Mouse (Mus musculus): ENCODE measurements around the gene Enox2. TPM values are rescaled to one million over a fixed set of nuclear protein-coding genes. Genes with fewer than 3 reads are reported as not detected.
A peak's percentile ranks its signal among the peaks of the same experiment; 100 is the strongest.

The Enox2 gene
- total RNA-seq, 2 experiments from 2014 or later: 10.5 to 11.8 TPM

- intact Hi-C loops (cut with DNase I): no loop called here
Observed at GRCm38 (mm10) chrX:49045118-49045517, 242.9 kb downstream of the Enox2 start.

DNA sequence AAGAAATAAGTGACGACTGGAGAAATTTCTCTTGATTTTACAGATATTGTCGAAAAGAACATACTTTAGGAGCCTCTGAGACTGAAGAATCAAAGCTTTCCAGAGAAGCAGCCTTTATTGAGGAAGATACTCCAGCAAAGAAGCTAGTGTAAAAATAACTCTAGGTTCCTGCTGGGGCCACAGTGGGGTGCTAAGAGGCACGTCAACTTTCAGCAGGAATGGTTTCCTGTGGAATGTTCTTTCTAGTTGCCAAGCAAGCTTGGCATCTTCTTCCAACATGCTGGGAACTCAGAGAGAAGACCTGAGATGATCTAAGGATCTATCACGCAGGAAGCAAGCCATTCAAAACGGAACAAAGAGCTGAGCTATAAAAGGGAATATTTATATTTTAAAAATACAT lies 278.3 kb downstream of the Enox2 start:
- DNase-seq (ENCODE audit: low spot score in 2 of 2): peak in 1 of 2 experiments; percentile 2
- intact Hi-C loops (cut with DNase I): no loop called here

More at GRCm38 (mm10) chrX:49045118-49045517, 242.9 kb downstream of the Enox2 start:
- DNase-seq (ENCODE audit: low spot score in 2 of 2): no peak

DNA sequence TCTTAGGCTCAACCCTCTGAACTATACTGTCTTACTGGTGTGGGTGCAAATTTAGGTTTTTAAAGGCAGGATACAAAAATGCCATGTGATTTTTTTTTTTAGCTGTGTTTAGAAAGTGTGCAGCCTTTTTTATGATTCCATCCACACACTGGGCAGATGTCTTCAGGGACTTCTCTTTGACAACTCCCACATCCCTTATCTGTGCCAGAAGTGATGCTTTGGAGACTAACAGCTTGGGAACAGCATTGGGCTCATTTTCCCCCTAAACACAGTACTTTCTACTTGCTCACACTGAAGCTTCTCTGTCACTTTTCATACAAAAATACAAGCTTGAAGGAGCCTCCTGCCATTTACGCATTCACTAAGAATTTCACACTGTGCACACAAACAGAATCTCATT lies 282.4 kb downstream of the Enox2 start:
- peak; percentile 3 to 17 for DNase-seq (ENCODE audit: low spot score in 2 of 2)
- intact Hi-C loops (cut with DNase I): no loop called here

GRCm38 (mm10) chrX:49002892-49003291 lies 285.2 kb downstream of the Enox2 start:
- DNase-seq (ENCODE audit: low spot score in 2 of 2): no peak

DNA sequence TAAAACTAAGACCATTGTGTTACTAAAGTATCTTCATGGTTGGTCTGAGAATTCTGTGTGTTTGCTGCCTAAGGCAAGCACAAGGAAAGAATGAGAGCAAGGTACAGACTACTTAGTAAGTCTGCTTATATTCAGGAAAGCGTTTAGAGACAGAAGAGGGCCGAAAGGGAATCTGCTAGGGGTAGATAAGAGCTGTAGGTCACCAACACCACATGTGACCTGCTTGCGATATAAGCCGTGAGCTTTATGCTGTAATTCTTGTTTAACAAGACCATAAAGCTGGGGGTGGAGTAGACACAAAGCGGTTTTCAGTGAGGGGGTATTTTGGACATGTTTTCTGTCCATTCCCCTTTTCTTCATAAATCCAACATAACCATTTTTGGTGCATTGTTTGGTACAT lies 302.4 kb downstream of the Enox2 start:
- intact Hi-C loops (cut with DNase I): no loop called here
- DNase-seq (ENCODE audit: low spot score in 2 of 2): no peak

More at GRCm38 (mm10) chrX:49002892-49003291, 285.2 kb downstream of the Enox2 start:
- intact Hi-C loops (cut with DNase I): no loop called here

GRCm38 (mm10) chrX:48984451-48984850 lies 303.6 kb downstream of the Enox2 start:
- DNase-seq (ENCODE audit: low spot score in 2 of 2): no peak
- intact Hi-C loops (cut with DNase I): no loop called here

Other genes with a start within 250 kb of the Enox2 start
- gene Arhgap36, start 175.7 kb upstream of the Enox2 start, total RNA-seq (2021): 1 to 10 TPM; 2.0 to 2.4 TPM